Mouse (Mus musculus) neural tube, embryonic 13.5 days (tissue): Measurements from ENCODE around the gene Fyb. TPM values are rescaled to one million over a fixed set of nuclear protein-coding genes. Genes with fewer than 3 reads are reported as not detected.

ENCODE experiments used
- ATAC-seq: fragments of 200-750 bp; cut with Nextera tagmentation; 2 replicates; pipeline ENCODE4 v1.8.0; 2017; ENCODE audit warnings: low read depth, mild to moderate bottlenecking, moderate TSS enrichment, moderate library complexity
- H3K27ac ChIP-seq: fragments of 300-500 bp; sonication (generic); replicated peaks from 2 replicates; pipeline ENCODE4 v1.5.1; 2015; ENCODE audit warnings: moderate library complexity, mild to moderate bottlenecking, inconsistent platforms
- H3K27me3 ChIP-seq: fragments of 300-500 bp; sonication (generic); 2 replicates; pipeline ENCODE4 v1.6.1; 2015; ENCODE audit warnings: mild to moderate bottlenecking, inconsistent platforms
- H3K36me3 ChIP-seq: fragments of 300-500 bp; sonication (generic); 2 replicates; pipeline ENCODE4 v1.6.1; 2015; ENCODE audit warnings: mild to moderate bottlenecking, inconsistent platforms
- H3K4me1 ChIP-seq: fragments of 300-500 bp; sonication (generic); replicated peaks from 2 replicates; pipeline ENCODE4 v1.6.1; 2015; ENCODE audit warnings: inconsistent platforms
- H3K4me2 ChIP-seq: fragments of 300-500 bp; sonication (generic); 2 replicates; pipeline ENCODE4 v1.6.1; 2015; ENCODE audit warnings: inconsistent platforms, mild to moderate bottlenecking, moderate library complexity
- H3K4me3 ChIP-seq: fragments of 300-500 bp; sonication (generic); 2 replicates; pipeline ENCODE4 v1.5.1; 2015; ENCODE audit warnings: mild to moderate bottlenecking, inconsistent platforms
- H3K9ac ChIP-seq: fragments of 300-500 bp; sonication (generic); 2 replicates; pipeline ENCODE4 v1.6.1; 2015; ENCODE audit warnings: moderate library complexity, mild to moderate bottlenecking, inconsistent platforms
- H3K9me3 ChIP-seq: fragments of 300-500 bp; sonication (generic); 2 replicates; pipeline ENCODE4 v1.6.1; 2016; ENCODE audit warnings: inconsistent platforms
- WGBS: fragments of 180-500 bp; shearing (Covaris S2); methylation state at CpG from one replicate; pipeline ENCODE4 v1.1.7; 2015; 5-methylcytosine and 5-hydroxymethylcytosine counted together
- polyA plus RNA-seq: library from polyadenylated mRNA; unstranded; fragments of >200 nt; fragmentation: Nextera tagmentation; extraction: Ambion mirVana; gene quantifications from 2 replicates; pipeline ENCODE4 v1.2.1, GENCODE M21; 2015

Fyb gene
- 2.9 and 4.5 TPM in 2 replicates for polyA plus RNA-seq

GRCm38 (mm10) chr15:6522653-6523167 lies at the start of gene Fyb:
TSS of gene Fyb (plus strand) at chr15:6522853.
- H3K4me1 ChIP-seq, result no peaks in the 10 kb centered on the region
- no peak within 1 kb of the TSS for H3K4me3 ChIP-seq
- no peak within 1 kb of the TSS for H3K4me2 ChIP-seq
- no peaks in the 10 kb centered on the region for H3K9me3 ChIP-seq
- WGBS, result 85% methylated on average over 8 of the region's 8 CpGs
- no peak within 1 kb of the TSS for H3K27ac ChIP-seq
- no peaks in the 10 kb centered on the region for H3K36me3 ChIP-seq
- no peaks in the 10 kb centered on the region for H3K27me3 ChIP-seq
- ATAC-seq, result no peak
- no peak within 1 kb of the TSS for H3K9ac ChIP-seq

- H3K4me3 ChIP-seq, result no peak overlapping the region
- no peaks in the 10 kb centered on the region for H3K27me3 ChIP-seq
- H3K9me3 ChIP-seq, result no peaks in the 10 kb centered on the region
- no peak overlapping the region for H3K4me2 ChIP-seq
- WGBS, result 85% methylated on average over 3 of the region's 3 CpGs
- no peak overlapping the region for H3K27ac ChIP-seq
- no peaks in the 10 kb centered on the region for H3K36me3 ChIP-seq
- no peaks in the 10 kb centered on the region for H3K4me1 ChIP-seq
- no peak overlapping the region for H3K9ac ChIP-seq
- ATAC-seq, result no peak
Measured at GRCm38 (mm10) chr15:6483561-6483960, 39.1 kb upstream of the Fyb start.

GRCm38 (mm10) chr15:6492386-6492785 lies 30.3 kb upstream of the Fyb start:
- 89% methylated on average over 2 of the region's 2 CpGs for WGBS
- Histone ChIP-seq H3K4me3 (no peak overlapping the region), H3K27me3 (no peaks in the 10 kb centered on the region), H3K4me1 (no peaks in the 10 kb centered on the region), H3K9me3 (no peaks in the 10 kb centered on the region), H3K4me2 (no peak overlapping the region), H3K27ac (no peak overlapping the region), H3K9ac (no peak overlapping the region), H3K36me3 (no peaks in the 10 kb centered on the region)
- ATAC-seq, result no peak

- peak; percentile 74 for ATAC-seq
- Histone ChIP-seq H3K27me3 (no peaks in the 10 kb centered on the region), H3K4me2 (no peak overlapping the region), H3K9me3 (no peaks in the 10 kb centered on the region), H3K9ac (no peak overlapping the region), H3K4me3 (no peak overlapping the region), H3K27ac (no peak overlapping the region), H3K36me3 (no peaks in the 10 kb centered on the region), H3K4me1 (0 out of 2 replicates have a peak, but pooled peaks cover 8% of the 10 kb centered on the region)
- 64% methylated on average over 10 of the region's 10 CpGs for WGBS
Measured at GRCm38 (mm10) chr15:6498396-6499070, 24.1 kb upstream of the Fyb start.

- Histone ChIP-seq H3K9me3 (no peaks in the 10 kb centered on the region), H3K4me2 (no peak overlapping the region), H3K4me3 (no peak overlapping the region), H3K9ac (no peak overlapping the region), H3K27ac (no peak overlapping the region), H3K4me1 (0 out of 2 replicates have a peak, but pooled peaks cover 8% of the 10 kb centered on the region), H3K27me3 (no peaks in the 10 kb centered on the region), H3K36me3 (no peaks in the 10 kb centered on the region)
- ATAC-seq, result no peak
- 50% methylated on average over 1 of the region's 1 CpGs for WGBS
Measured at GRCm38 (mm10) chr15:6500787-6501186, 21.9 kb upstream of the Fyb start.

- 94% methylated on average over 1 of the region's 1 CpGs for WGBS
Measured at GRCm38 (mm10) chr15:6517525-6517924, 5.1 kb upstream of the Fyb start.

GRCm38 (mm10) chr15:6519417-6520255 lies 3.0 kb upstream of the Fyb start:
- H3K4me3 ChIP-seq, result no peak overlapping the region
- H3K36me3 ChIP-seq, result no peaks in the 10 kb centered on the region
- 90% methylated on average over 19 of the region's 19 CpGs for WGBS
- no peaks in the 10 kb centered on the region for H3K27me3 ChIP-seq
- no peaks in the 10 kb centered on the region for H3K4me1 ChIP-seq
- H3K27ac ChIP-seq, result no peak overlapping the region
- no peak overlapping the region for H3K9ac ChIP-seq
- no peaks in the 10 kb centered on the region for H3K9me3 ChIP-seq
- no peak for ATAC-seq
- H3K4me2 ChIP-seq, result no peak overlapping the region

More at GRCm38 (mm10) chr15:6517525-6517924, 5.1 kb upstream of the Fyb start:
- H3K9me3 ChIP-seq, result no peaks in the 10 kb centered on the region
- H3K4me2 ChIP-seq, result no peak overlapping the region
- H3K4me3 ChIP-seq, result no peak overlapping the region
- H3K9ac ChIP-seq, result no peak overlapping the region
- no peaks in the 10 kb centered on the region for H3K36me3 ChIP-seq
- H3K27ac ChIP-seq, result no peak overlapping the region
- H3K4me1 ChIP-seq, result no peaks in the 10 kb centered on the region
- ATAC-seq, result no peak
- no peaks in the 10 kb centered on the region for H3K27me3 ChIP-seq

GRCm38 (mm10) chr15:6520505-6521155 lies 2.0 kb upstream of the Fyb start:
- Histone ChIP-seq H3K36me3 (no peaks in the 10 kb centered on the region), H3K4me3 (no peak overlapping the region), H3K27me3 (no peaks in the 10 kb centered on the region), H3K9ac (no peak overlapping the region), H3K9me3 (no peaks in the 10 kb centered on the region), H3K27ac (no peak overlapping the region), H3K4me1 (no peaks in the 10 kb centered on the region), H3K4me2 (no peak overlapping the region)
- ATAC-seq, result no peak
- WGBS, result 88% methylated on average over 10 of the region's 10 CpGs

- no peaks in the 10 kb centered on the region for H3K27me3 ChIP-seq
- no peaks in the 10 kb centered on the region for H3K9me3 ChIP-seq
- H3K4me2 ChIP-seq, result no peak overlapping the region
- 95% methylated on average over 2 of the region's 2 CpGs for WGBS
- no peak overlapping the region for H3K9ac ChIP-seq
- no peak overlapping the region for H3K27ac ChIP-seq
- ATAC-seq, result no peak
- H3K36me3 ChIP-seq, result no peaks in the 10 kb centered on the region
- no peak overlapping the region for H3K4me3 ChIP-seq
- no peaks in the 10 kb centered on the region for H3K4me1 ChIP-seq
Measured at GRCm38 (mm10) chr15:6524801-6525200, 2.1 kb downstream of the Fyb start.

- Histone ChIP-seq H3K27me3 (no peaks in the 10 kb centered on the region), H3K4me3 (no peak overlapping the region), H3K36me3 (no peaks in the 10 kb centered on the region), H3K4me2 (no peak overlapping the region), H3K9me3 (no peaks in the 10 kb centered on the region), H3K4me1 (no peaks in the 10 kb centered on the region), H3K9ac (no peak overlapping the region), H3K27ac (no peak overlapping the region)
- WGBS, result 87% methylated on average over 3 of the region's 3 CpGs
- no peak for ATAC-seq
Measured at GRCm38 (mm10) chr15:6525386-6525785, 2.7 kb downstream of the Fyb start.

- Histone ChIP-seq H3K4me2 (no peak overlapping the region), H3K9ac (no peak overlapping the region), H3K4me3 (no peak overlapping the region), H3K27ac (no peak overlapping the region), H3K27me3 (no peaks in the 10 kb centered on the region), H3K9me3 (no peaks in the 10 kb centered on the region), H3K36me3 (no peaks in the 10 kb centered on the region), H3K4me1 (no peaks in the 10 kb centered on the region)
- WGBS, result 86% methylated on average over 3 of the region's 3 CpGs
- no peak for ATAC-seq
Measured at GRCm38 (mm10) chr15:6533858-6534343, 11.2 kb downstream of the Fyb start.

GRCm38 (mm10) chr15:6534592-6534991 lies 11.9 kb downstream of the Fyb start:
- H3K9me3 ChIP-seq, result no peaks in the 10 kb centered on the region
- no peak overlapping the region for H3K4me2 ChIP-seq
- no peaks in the 10 kb centered on the region for H3K4me1 ChIP-seq
- no peaks in the 10 kb centered on the region for H3K36me3 ChIP-seq
- H3K27me3 ChIP-seq, result no peaks in the 10 kb centered on the region
- no peak overlapping the region for H3K9ac ChIP-seq
- no peak for ATAC-seq
- H3K4me3 ChIP-seq, result no peak overlapping the region
- WGBS, result 89% methylated on average over 8 of the region's 8 CpGs
- no peak overlapping the region for H3K27ac ChIP-seq
